Mouse (Mus musculus) sigmoid colon, adult 10 weeks (tissue): ENCODE data around the gene Ccdc39. TPM values are rescaled to one million over a fixed set of nuclear protein-coding genes. Genes with fewer than 3 reads are reported as not detected.

Experiments used
- polyA plus RNA-seq: library from polyadenylated mRNA; stranded (reverse); fragments of 350-450 nt; fragmentation: Illumina TruSeq; extraction: RNeasy Lipid Tissue Mini Kit (QIAGEN cat#74804); gene quantifications from one replicate; pipeline ENCODE4 v1.2.3, GENCODE M21; 2014; ENCODE audit warnings: low read depth, low replicate concordance

Ccdc39 gene
- polyA plus RNA-seq: 3.7 TPM

GRCm38 (mm10) chr3:33843801-33844632 is at the start of gene Ccdc39:
Ccdc39 (minus strand) TSS chr3:33844310.

GRCm38 (mm10) chr3:33799617-33800512 is 44.2 kb downstream of the Ccdc39 start, which contains the start of gene Ttc14:
Ttc14 (plus strand) TSS chr3:33799832.

Other genes starting within 250 kb of the Ccdc39 start
- gene Ttc14, start 44.5 kb downstream of the Ccdc39 start, polyA plus RNA-seq: 157 TPM
- 145 TPM for gene Fxr1, start 175.6 kb upstream of the Ccdc39 start, polyA plus RNA-seq
- 223 TPM for gene Dnajc19, start 237.0 kb upstream of the Ccdc39 start, polyA plus RNA-seq